Mouse (Mus musculus): Measurements from ENCODE around the gene Shld2. TPM values are rescaled to one million over a fixed set of nuclear protein-coding genes. Genes with fewer than 3 reads are reported as not detected.

The Shld2 gene
- polyA plus RNA-seq, 1 experiment from 2014 or later = 9.8 TPM

DNA sequence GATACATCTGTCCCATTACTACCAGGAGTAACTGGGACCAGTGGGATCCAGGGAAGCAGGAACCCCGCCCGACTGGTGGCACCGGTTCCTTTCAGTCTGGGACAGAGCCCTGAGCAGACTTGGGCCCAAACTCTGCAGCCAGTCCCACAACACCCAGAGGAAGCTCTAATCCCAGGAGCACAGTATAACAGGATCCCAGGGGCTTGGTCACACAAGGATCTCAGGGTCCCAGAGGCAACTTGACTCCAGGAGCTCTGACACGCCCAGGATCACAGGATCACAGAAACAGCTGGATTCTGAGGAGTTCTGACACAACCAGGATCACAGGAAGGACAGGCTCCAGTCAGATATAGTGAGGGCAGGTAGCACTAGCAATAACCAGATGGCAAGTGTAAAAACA lies 57.0 kb downstream of the Shld2 start:
- Histone ChIP-seq H3K9ac (ENCODE audit: low read depth, low read length) (no peak overlapping the region), H3K4me2 (ENCODE audit: low read depth, low read length) (no peak overlapping the region), H3K36me3 (ENCODE audit: control insufficient read depth, insufficient read depth, low read length) (no peaks in the 10 kb centered on the region), H3K4me1 (ENCODE audit: control insufficient read depth, insufficient read depth, low read length) (no peaks in the 10 kb centered on the region), H3K4me3 (ENCODE audit: low read depth, low read length) (no peak overlapping the region), H3K27me3 (replicated peaks; ENCODE audit: control insufficient read depth, insufficient read depth, low read length) (no peaks in the 10 kb centered on the region), H3K9me3 (ENCODE audit: control insufficient read depth, low read length) (no peaks in the 10 kb centered on the region), H3K27ac (replicated peaks; ENCODE audit: low read depth, low read length) (no peak overlapping the region)
- 81% methylated on average over 4 of the region's 4 CpGs for WGBS
- ATAC-seq (ENCODE audit: low read depth) (no peak), DNase-seq (ENCODE audit: low spot score) (no peak)

DNA sequence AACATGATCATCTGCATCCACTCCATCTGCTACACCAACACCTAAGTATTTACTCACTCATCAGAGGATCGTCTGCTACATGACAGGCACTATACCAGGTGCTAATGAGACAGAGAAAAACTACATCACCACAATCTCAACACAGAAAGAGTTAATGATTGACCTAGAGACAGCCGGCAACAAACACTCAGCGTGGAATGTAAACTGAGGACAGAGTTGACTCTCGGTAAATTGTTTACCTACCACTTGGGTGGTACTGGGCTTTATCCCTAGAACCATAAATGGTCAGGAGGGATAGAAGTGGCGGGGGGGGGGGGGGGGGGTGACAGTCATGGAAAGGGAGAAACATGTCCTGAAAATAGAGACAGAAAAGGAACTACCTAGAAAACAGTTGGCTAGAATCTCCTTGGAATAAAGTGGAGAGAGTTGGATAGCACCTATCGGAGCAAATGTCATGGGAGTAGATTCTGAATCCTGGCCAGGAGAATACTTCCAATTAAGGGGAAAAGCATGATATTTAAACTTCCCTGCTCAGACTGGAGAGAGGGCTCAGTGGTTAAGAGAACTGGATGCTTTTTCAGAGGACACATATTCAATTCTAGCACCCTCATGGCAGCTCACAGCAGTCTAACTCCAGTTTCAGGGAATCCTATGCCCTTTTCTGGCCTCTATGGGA lies 57.7 kb downstream of the Shld2 start:
- no peaks in the 10 kb centered on the region for H3K27me3 ChIP-seq (replicated peaks; ENCODE audit: control insufficient read depth, insufficient read depth, low read length)
- H3K4me3 ChIP-seq (ENCODE audit: low read depth, low read length) = no peak overlapping the region
- DNase-seq (ENCODE audit: low spot score) (no peak), ATAC-seq (ENCODE audit: low read depth) (no peak)
- H3K9me3 ChIP-seq (ENCODE audit: control insufficient read depth, low read length) = no peaks in the 10 kb centered on the region
- no peak overlapping the region for H3K27ac ChIP-seq (replicated peaks; ENCODE audit: low read depth, low read length)
- 68% methylated on average over 5 of the region's 6 CpGs for WGBS
- H3K4me2 ChIP-seq (ENCODE audit: low read depth, low read length) = no peak overlapping the region
- no peaks in the 10 kb centered on the region for H3K4me1 ChIP-seq (ENCODE audit: control insufficient read depth, insufficient read depth, low read length)
- H3K36me3 ChIP-seq (ENCODE audit: control insufficient read depth, insufficient read depth, low read length) = no peaks in the 10 kb centered on the region
- H3K9ac ChIP-seq (ENCODE audit: low read depth, low read length) = no peak overlapping the region

DNA sequence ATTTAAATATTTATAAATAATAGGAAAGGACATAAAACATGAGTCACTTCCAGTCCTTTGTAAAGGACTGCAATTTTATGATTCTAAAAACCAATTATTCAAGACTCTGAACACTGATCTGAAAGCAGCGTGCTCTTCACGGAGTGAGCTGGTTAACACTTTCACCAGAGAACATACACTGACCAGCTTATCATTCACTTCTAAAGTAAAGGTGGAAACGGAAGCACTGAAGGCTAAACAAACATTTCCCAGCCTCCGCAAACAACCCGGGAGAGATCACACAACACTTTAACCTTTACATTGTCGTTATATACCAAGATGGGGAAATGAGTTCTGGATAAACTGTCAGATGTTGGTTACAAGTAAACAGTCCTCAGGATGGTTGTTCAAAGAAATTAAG lies 69.6 kb downstream of the Shld2 start:
- no peaks in the 10 kb centered on the region for H3K9me3 ChIP-seq (ENCODE audit: control insufficient read depth, low read length)
- H3K27me3 ChIP-seq (replicated peaks; ENCODE audit: control insufficient read depth, insufficient read depth, low read length) = no peaks in the 10 kb centered on the region
- no peak overlapping the region for H3K4me2 ChIP-seq (ENCODE audit: low read depth, low read length)
- 0 out of 2 replicates have a peak, but pooled peaks cover 5% of the 10 kb centered on the region for H3K36me3 ChIP-seq (ENCODE audit: control insufficient read depth, insufficient read depth, low read length)
- no peak overlapping the region for H3K27ac ChIP-seq (replicated peaks; ENCODE audit: low read depth, low read length)
- no peak overlapping the region for H3K4me3 ChIP-seq (ENCODE audit: low read depth, low read length)
- WGBS = 75% methylated on average over 6 of the region's 6 CpGs
- DNase-seq (ENCODE audit: low spot score) (no peak), ATAC-seq (ENCODE audit: low read depth) (no peak)
- no peaks in the 10 kb centered on the region for H3K4me1 ChIP-seq (ENCODE audit: control insufficient read depth, insufficient read depth, low read length)
- H3K9ac ChIP-seq (ENCODE audit: low read depth, low read length) = no peak overlapping the region

DNA sequence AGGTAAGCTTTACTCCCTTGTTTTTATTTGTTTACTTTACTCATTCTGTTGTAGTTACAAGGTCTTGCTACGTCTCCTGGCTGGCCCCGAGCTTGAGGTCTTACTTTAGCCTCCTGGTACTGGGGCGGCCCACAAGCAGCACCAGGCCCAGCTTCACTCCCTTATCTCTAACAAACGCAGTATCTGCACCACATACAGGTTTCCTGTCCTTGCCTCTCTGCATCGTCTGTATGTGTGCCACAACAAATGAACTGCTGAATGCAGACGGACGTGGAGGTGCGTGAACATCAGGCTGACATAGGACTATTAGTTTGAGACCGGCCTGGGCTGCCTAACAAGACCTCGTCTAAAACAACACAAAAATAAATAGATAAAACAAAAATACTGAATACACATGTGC lies 70.0 kb downstream of the Shld2 start:
- Histone ChIP-seq H3K36me3 (ENCODE audit: control insufficient read depth, insufficient read depth, low read length) (0 out of 2 replicates have a peak, but pooled peaks cover 5% of the 10 kb centered on the region), H3K4me3 (ENCODE audit: low read depth, low read length) (no peak overlapping the region), H3K9ac (ENCODE audit: low read depth, low read length) (no peak overlapping the region), H3K9me3 (ENCODE audit: control insufficient read depth, low read length) (no peaks in the 10 kb centered on the region), H3K27ac (replicated peaks; ENCODE audit: low read depth, low read length) (no peak overlapping the region), H3K4me2 (ENCODE audit: low read depth, low read length) (no peak overlapping the region), H3K27me3 (replicated peaks; ENCODE audit: control insufficient read depth, insufficient read depth, low read length) (no peaks in the 10 kb centered on the region), H3K4me1 (ENCODE audit: control insufficient read depth, insufficient read depth, low read length) (no peaks in the 10 kb centered on the region)
- ATAC-seq (ENCODE audit: low read depth) (no peak), DNase-seq (ENCODE audit: low spot score) (no peak)
- WGBS = 89% methylated on average over 10 of the region's 10 CpGs

DNA sequence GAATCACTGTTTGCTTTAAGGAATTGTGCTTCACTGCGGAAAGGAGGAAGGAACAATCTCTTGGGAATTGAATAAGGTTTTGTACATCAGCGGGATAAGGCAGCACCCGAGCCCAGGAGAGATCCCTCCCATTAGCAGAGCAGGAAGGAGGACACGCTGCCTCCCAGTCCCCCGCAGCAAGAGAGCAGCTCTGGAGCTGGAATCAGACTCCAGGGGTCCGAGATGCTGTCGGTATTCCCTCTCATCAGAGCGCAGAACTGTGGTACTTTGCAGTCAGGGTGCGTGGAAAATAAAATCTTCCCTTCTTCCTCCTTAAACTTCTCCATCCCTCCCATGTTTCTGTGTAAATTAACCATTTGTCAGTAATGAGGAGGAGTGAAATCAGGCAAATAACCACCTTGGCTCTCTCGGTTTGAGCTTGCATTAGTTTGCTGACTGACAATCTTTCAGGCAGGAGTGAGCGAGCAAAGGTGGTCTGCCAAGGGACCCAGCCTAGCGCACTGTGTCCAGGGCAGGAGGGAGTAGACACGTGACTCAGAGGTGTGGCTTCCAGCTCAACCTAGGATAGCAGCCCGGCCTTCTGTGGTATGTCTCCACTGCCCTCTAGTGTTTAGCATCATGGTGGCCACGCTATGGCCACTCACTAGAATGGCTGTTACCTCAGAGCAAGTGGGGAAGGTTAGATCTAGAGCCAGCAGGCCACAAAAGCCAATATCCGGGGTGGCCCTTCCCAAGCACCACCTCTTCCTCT lies 75.5 kb downstream of the Shld2 start:
- no peaks in the 10 kb centered on the region for H3K9me3 ChIP-seq (ENCODE audit: control insufficient read depth, low read length)
- 0 out of 2 replicates have a peak, but pooled peaks cover 5% of the 10 kb centered on the region for H3K36me3 ChIP-seq (ENCODE audit: control insufficient read depth, insufficient read depth, low read length)
- H3K4me3 ChIP-seq (ENCODE audit: low read depth, low read length) = peak overlapping the region; percentile 32
- H3K27ac ChIP-seq (replicated peaks; ENCODE audit: low read depth, low read length) = no peak overlapping the region
- H3K4me1 ChIP-seq (ENCODE audit: control insufficient read depth, insufficient read depth, low read length) = no peaks in the 10 kb centered on the region
- peak overlapping the region; percentile 37 for H3K9ac ChIP-seq (ENCODE audit: low read depth, low read length)
- ATAC-seq (ENCODE audit: low read depth) = peak; percentile 99
- H3K27me3 ChIP-seq (replicated peaks; ENCODE audit: control insufficient read depth, insufficient read depth, low read length) = no peaks in the 10 kb centered on the region
- DNase-seq (ENCODE audit: low spot score) = peak; percentile 90
- WGBS = 5% methylated on average over 16 of the region's 16 CpGs
- H3K4me2 ChIP-seq (ENCODE audit: low read depth, low read length) = peak overlapping the region; percentile 63

DNA sequence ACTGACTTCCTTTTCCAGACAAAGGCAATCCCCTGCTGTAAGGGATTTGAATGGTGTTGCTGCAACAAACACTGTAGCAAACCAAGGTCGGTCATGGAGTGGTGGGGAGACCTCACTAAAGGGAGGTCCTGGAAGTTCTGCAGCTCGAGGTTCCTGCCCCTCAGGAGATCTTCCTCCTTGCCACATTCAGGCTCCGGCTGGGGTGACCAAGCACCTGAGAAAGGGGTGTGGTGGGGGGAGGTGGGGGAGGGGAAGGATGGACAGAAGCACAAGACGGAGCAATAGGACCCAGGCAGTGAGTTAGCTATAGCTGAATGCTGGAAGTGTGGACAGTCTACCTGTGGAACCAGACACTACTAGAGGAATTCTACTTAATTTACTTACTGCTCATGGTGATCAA lies 76.4 kb downstream of the Shld2 start:
- no peak for ATAC-seq (ENCODE audit: low read depth)
- 67% methylated on average over 4 of the region's 4 CpGs for whole genome bisulfite sequencing

DNA sequence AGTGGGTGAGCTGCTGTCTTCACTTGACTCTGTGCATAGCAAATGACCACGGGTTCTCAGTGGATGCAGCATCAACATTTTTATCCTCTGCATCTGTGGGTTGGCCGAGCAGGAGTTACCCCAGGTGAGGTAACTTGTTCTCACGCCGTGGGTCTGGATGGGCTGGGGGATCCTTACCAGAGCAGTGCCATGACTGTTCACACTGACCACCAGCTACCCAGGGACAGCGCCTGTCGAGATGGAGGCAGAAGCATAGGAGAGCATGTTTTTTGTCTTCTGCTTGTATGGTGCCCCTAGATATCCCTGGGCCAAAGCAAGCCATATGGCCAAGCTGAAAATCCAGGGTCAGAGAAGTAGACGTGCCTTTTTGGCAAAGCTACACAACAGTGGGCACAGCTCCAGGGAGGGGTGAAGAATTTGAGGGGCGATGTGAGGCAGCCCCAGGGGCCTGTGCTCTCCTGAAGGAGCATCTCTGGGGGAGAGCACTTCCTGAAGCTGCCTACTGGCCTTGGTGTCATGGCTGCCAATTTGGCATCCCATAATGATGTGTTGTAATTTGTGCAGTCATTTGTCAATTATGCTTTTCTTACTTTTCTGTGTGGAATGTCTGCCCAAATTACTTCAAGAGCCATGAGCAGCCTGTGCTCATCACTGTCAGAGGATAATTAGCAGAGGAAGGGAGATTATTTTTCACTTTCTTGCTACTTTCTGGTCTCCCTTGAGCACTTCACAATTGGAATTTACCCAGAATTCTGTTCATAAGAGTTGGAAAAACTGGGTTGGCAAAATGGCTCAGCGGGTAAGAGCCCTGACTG lies 77.2 kb downstream of the Shld2 start:
- H3K4me1 ChIP-seq (ENCODE audit: control insufficient read depth, insufficient read depth, low read length) = no peaks in the 10 kb centered on the region
- 76% methylated on average over 9 of the region's 9 CpGs for WGBS
- H3K27me3 ChIP-seq (replicated peaks; ENCODE audit: control insufficient read depth, insufficient read depth, low read length) = no peaks in the 10 kb centered on the region
- no peak overlapping the region for H3K27ac ChIP-seq (replicated peaks; ENCODE audit: low read depth, low read length)
- no peak for DNase-seq (ENCODE audit: low spot score)
- no peak overlapping the region for H3K4me2 ChIP-seq (ENCODE audit: low read depth, low read length)
- 0 out of 2 replicates have a peak, but pooled peaks cover 5% of the 10 kb centered on the region for H3K36me3 ChIP-seq (ENCODE audit: control insufficient read depth, insufficient read depth, low read length)
- H3K9ac ChIP-seq (ENCODE audit: low read depth, low read length) = no peak overlapping the region
- H3K4me3 ChIP-seq (ENCODE audit: low read depth, low read length) = no peak overlapping the region
- H3K9me3 ChIP-seq (ENCODE audit: control insufficient read depth, low read length) = no peaks in the 10 kb centered on the region
- ATAC-seq (ENCODE audit: low read depth) = no peak

More for the DNA sequence above, 76.4 kb downstream of the Shld2 start:
- Histone ChIP-seq H3K27me3 (replicated peaks; ENCODE audit: control insufficient read depth, insufficient read depth, low read length) (no peaks in the 10 kb centered on the region), H3K9me3 (ENCODE audit: control insufficient read depth, low read length) (no peaks in the 10 kb centered on the region), H3K9ac (ENCODE audit: low read depth, low read length) (no peak overlapping the region), H3K27ac (replicated peaks; ENCODE audit: low read depth, low read length) (no peak overlapping the region), H3K4me2 (ENCODE audit: low read depth, low read length) (no peak overlapping the region), H3K4me1 (ENCODE audit: control insufficient read depth, insufficient read depth, low read length) (no peaks in the 10 kb centered on the region), H3K36me3 (ENCODE audit: control insufficient read depth, insufficient read depth, low read length) (0 out of 2 replicates have a peak, but pooled peaks cover 5% of the 10 kb centered on the region), H3K4me3 (ENCODE audit: low read depth, low read length) (no peak overlapping the region)
- DNase-seq (ENCODE audit: low spot score) = no peak

DNA sequence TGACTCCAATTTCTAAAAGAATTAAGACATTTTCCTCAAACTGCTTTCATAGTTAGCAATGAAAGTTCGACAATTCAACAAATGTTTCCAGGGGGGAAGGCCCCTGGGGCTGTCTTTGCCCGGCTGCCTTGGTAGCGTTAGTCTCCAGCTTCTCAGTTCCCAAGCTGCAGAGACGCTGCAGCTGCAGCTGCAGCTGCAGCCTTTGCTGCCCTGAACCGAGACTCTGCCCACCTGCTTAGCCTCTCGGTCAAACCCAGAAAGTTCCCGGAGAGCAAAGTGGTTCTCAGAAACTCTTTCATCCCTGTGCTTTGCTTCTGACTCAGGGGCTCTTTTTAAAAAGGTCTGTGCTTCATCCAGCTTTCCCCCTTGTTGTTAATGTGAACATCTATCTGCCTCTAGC lies 78.0 kb downstream of the Shld2 start:
- Histone ChIP-seq H3K27ac (replicated peaks; ENCODE audit: low read depth, low read length) (no peak overlapping the region), H3K9ac (ENCODE audit: low read depth, low read length) (no peak overlapping the region), H3K27me3 (replicated peaks; ENCODE audit: control insufficient read depth, insufficient read depth, low read length) (no peaks in the 10 kb centered on the region), H3K9me3 (ENCODE audit: control insufficient read depth, low read length) (no peaks in the 10 kb centered on the region), H3K4me1 (ENCODE audit: control insufficient read depth, insufficient read depth, low read length) (no peaks in the 10 kb centered on the region), H3K36me3 (ENCODE audit: control insufficient read depth, insufficient read depth, low read length) (0 out of 2 replicates have a peak, but pooled peaks cover under 1% of the 10 kb centered on the region), H3K4me2 (ENCODE audit: low read depth, low read length) (no peak overlapping the region), H3K4me3 (ENCODE audit: low read depth, low read length) (no peak overlapping the region)
- ATAC-seq (ENCODE audit: low read depth) (no peak), DNase-seq (ENCODE audit: low spot score) (no peak)
- 38% methylated on average over 7 of the region's 7 CpGs for WGBS

Data from embryonic facial prominence, embryonic 14.5 days (tissue).